Mouse (Mus musculus) retina, postnatal 1 day (tissue): ENCODE results near the gene Irf2bpl.

Experiments used
- DNase-seq: peaks from one replicate; pipeline ENCODE4 v3.0.0-alpha.2; 2012

Irf2bpl gene

DNA sequence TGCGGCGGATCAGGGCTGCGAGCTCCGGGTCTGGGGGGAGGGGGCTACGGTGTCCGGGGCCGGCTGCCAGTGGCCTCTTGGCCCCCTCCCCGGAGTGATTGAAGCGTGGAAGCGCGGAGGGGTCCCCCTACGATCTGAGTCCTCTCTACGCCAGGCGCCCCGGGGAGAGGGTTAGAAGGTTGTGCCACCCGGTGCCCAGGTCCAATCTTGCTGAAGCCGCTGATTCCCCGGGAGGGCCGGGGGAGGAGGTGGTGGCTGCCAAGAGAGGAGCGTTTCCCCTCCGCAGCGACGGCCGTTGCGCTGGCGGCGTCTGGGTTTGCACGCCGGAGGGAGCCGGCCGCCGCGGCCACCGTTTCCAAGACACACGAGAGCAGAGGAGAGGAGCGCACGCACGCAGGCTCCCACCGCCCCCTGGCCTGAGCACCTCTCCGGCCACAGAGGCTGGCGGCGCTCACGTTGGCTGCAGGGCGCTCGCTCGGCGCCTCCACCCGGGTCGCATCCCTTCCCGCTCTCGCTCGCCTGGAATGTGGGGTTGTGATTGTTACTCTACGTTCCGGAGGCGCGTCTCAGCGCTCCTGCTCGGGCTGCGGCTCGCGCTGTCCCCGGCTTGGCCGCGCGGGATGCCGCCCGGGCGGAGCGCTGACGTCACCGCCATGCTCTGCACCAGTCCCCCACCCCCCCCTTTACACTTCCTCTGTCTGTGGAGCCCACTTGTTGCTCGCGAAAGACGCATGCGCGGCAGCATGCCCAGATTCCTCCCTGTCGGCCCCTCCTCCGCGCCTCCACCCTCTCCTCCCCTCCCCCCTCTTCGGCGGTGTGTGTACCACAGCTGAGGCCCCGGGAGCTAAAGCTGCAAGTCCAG, at the start of gene Irf2bpl:
Gene Irf2bpl, minus strand, starts transcription at position 602 of the 862 bp plus-strand sequence.
- DNase-seq: peak; percentile 99

DNA sequence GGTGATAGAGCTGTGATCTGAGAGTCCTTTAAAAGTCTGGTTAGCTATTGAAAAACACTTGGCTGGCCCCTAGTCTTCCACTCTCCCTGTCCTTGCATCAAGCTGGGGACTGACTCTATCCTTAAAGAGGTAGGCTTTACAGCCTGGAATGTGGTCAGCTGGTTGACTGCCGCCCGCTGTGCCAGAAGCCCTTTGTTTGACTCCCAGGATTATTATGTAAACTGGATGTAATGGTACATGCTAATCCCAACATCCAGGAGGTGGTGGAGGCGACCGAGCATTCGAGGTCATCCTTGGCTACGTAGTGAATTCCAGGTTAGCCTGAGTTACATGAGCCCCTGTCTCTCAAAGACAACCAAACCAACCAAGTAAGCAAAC, 48.0 kb upstream of the Irf2bpl start:
- peak; percentile 48 for DNase-seq

DNA sequence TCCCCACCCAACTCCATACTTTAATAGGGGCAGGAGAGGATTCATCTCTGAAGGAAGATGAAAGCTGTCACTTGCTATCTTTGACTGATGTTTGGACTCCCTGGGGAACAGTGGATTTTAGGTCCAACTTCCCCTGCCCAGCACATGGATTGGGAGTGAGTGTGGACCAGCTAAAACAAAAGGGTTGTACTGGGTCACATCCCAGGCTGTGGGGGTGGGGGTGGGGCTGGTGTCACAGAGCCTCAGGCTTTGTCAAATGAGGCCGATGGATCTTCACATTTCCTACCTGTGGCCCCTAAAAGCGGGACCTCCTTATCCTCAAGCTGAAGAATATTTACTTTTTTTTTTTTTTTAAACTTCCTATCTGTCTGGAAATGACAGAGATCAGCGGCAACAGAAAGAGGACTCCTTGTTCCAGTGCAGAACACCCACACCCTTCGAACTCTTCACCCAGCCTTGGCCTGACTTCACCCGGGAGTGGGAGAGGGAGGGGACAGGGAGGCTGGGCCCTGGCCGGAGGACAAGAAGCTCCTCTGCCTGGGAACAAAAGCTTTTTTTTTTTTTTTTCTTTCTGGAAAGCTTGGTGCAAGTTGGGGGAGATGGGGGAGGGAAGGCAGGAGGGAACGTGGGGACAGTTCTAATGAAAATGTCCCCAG, 47.4 kb upstream of the Irf2bpl start:
- no peak for DNase-seq

DNA sequence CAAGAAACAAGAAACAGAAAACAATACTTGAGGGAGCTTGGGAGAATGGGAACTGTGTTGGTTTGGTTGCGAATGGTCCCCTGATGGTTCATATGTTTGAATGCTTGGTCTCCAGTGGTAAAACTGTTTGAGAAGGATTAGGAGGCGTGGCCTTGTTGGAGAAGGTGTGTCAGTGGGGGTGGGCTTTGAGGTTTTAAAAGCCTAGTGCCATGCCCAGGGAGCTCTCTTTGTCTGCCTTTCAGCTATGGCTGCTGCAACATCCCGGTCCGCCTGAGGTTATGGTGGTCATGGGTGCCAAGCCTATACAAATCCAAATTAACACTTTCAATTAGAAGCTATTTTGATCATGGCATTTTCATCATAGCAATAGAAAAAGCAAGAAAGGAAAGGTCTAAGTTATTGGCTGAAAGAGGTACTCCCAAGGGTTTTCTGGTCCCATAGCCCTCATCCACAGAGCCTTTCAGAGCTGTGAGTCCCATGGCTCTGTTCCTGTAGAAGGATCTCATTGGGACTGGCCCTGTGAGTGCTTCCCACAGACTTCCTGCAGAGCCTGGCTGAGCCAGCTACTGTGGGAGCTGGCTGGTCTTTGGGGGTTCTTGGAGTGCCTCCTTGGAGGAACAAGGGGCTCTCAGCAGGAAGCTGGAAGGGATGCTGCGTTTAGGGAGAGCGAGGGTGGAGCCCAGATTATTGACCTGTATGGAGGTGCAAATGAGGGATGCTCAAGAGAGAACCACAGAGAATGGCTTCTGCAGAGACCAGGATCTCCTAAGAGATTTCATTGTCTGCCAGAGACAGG, 46.5 kb upstream of the Irf2bpl start:
- no peak for DNase-seq

DNA sequence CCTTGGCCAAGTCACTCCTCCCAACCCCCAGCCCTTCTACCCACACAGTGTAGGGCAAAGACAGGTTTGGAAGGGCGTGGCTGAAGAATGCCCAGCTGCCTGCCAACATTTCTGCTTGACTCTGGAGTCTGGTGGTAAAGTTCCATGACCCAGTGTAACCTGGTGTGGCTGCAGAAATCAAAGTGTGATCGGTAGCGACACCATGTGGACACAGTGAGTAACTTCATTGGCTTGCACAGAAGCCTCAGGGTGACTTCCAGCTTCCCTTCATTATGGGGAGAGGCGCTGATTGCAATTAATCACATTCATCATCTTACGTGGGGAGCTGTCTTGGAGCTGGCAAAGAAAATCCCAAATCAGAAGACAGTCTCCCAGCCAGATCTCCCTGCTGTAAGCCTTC, 39.2 kb upstream of the Irf2bpl start:
- DNase-seq: peak; percentile 88

DNA sequence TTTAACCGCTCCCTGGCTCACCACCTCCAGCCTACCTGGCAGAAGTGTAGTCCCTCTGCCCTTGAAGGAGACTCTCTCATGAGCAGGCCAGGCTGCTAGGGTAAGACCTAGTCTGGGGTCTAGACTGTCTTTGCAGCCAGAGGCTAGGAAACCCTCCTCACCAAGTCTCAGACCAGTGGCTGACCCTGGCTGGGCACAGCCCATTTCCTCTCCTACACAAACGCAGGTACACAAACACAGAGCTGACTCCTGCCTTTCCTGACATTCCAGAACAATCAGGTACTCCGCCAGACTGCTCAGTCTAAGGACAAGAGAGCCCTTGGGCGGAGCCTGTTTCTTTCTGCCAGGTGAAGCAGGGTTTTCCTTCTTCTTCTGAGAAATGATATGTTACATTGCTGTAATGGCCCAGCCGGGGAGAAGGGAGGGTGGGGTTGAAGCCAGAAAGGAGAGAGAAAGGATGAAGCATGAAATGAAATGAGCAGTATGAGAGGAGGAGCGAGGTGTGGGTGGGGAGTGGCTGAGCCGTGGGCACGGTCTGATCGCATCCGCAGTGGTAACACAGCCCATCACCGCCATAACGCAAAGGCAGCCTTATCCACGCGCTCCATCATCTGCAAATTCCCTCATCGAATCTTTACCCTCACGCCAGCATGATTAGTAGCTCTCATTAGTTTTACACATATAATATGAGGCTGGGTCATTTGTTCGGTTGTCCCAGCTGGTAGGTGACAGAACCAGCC, 34.6 kb upstream of the Irf2bpl start:
- DNase-seq: no peak

DNA sequence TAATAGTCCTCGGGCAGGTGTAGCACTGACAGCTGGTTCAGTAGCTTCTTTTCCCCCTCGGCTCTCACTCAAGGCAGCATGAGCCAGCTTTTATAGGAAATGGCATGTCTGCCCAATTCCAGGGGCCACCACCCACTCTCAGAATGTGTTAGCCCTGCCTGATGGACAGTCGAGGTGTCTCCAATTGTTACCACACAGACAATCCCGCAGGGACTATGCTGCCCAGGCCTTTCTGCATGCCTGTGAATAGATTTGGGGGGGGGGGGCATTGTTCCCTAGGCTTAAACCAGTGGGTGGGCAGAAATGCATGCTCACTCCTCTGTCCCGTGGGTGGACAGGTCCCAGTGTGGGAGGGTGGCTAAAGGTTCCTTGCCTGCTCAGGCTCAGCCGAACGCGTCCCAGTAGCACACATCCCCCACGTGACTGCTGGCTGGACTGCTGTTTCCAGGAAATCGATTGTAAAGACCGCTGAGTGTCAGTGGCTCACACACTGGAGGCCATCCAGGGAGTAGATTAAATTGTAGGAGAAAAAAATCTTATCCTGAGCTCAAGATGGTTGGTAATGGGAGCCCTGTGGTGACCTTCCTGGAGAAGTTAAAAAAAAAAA, 33.9 kb upstream of the Irf2bpl start:
- peak; percentile 61 for DNase-seq

DNA sequence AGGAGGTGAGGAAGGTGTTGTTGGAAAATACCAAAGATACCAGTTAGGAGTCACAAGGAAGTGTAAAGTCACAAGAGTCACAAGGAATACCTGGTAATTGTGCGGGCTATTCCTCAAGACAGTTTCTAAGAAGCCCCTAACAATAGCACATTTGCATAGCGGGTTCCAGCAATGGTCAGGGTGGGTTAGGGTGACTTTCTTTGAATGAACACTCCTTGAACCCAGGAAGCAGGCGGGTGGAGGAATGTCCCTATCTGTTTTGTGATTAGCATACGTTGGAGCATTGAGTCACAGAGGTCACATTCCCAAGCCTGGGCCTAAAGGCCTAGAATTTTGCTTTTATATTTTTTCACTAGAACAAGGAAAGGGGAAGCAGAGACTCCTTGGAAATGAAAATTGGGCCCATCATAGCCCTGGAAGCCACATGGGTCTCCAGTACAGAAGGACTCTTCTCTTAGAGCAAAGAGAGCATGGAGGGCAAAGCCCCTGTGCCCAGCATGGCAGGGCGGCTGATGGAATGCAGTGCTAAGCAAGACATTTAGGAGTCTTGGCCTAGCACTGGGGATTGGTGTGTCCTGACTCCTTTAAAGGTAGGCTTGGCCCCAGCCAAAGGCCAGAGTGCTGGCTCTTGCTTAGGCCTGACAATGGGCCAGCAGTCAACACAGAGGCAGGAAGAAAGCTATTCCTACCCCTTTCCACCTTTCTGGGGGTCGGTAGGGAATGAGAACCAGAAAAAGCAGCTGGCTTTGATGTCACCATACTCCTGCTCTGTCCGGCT, 32.4 kb upstream of the Irf2bpl start:
- DNase-seq: no peak

DNA sequence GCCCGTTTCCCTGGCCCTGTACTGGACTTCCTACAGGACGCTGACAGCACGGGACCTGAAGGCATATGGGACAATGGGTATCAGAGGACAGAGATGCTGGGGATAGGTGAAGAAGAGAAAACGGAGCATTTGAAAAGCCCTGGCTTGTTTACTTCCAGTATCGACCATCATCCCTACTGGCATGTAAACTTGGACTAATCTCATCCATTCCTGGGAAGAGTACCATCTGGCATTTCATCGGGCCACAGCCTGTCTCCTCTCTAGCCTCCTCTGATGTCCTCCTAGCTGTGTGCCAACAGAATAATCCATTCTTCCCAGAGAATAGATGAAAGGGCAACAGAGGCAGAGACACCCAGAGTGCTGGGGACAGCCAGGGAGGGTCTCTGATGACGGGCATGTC, 31.0 kb upstream of the Irf2bpl start:
- no peak for DNase-seq

DNA sequence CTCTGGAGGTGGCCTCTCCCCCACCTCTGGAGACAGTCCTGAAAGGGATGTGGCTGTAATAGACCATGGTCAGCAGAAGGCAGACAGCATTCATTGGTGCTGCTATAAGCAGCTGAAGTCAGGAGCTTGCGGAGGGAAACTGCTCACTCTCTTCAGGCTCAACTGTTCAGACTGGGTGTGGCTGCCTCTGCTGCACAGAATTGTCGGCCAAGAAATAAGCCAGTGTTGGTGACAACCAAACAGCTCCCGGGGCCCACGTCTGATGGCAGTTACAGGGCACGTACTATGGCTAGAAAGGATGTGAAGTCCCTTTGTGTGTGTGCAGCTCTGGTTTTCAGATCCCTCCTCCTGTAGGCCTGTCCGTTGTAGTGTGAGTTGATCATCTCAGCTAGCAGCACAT, 30.2 kb upstream of the Irf2bpl start:
- DNase-seq: no peak

DNA sequence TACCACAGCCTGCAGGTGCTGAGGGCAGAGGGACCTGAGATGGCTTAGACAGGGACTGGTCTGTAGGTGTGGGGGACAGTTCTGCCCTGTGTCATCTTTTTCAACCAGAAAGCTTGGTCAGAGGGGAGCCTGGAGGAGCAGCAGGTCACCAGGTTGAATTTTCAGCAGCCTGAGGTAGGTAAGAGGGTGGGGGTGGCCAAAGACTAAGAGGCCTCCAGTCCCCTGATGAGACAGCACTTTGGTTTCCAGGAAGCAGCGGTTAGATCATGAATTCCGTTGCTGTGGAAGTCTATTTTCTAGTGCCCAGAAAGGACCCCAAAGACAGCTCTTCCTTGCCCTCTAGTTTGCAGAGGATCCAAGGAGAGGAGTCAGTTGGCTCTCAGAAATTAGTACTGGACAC, 29.8 kb upstream of the Irf2bpl start:
- no peak for DNase-seq

DNA sequence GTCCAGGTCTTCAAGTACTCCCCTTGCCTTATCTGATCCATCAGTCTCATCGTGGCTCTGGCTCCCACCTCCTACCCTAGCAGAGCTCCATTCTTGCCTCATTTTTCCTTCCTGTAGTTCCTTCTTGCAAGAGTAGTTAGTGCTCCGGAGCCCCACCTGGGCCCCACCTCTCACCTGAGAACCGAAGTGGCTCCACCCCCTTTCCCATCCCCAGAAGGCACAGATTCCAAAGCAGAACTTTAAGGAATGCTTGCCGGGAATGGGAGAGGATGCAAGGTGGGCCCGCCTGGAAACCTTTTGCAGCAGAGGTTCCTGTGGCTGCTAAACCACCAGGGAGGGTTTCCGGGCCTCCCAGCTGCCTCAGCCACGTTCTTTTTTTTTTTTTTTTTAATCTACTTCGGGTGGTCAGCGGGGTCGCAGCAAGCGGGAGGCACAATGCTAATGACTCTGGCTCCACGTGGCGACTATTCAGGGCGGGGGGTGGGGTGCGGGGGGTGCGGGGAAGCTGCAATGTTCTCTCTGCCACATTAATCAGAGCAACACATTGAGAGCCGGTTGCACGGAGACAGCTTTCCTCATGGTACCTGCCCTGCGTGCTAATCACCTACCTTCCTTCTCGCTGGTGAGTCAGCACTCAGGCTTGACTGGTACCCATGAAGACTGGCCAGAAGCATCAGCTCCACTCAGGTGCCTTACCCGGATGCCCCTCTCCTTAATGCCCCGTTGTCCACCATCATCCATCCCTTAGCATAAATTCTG, 27.9 kb upstream of the Irf2bpl start:
- DNase-seq: no peak

DNA sequence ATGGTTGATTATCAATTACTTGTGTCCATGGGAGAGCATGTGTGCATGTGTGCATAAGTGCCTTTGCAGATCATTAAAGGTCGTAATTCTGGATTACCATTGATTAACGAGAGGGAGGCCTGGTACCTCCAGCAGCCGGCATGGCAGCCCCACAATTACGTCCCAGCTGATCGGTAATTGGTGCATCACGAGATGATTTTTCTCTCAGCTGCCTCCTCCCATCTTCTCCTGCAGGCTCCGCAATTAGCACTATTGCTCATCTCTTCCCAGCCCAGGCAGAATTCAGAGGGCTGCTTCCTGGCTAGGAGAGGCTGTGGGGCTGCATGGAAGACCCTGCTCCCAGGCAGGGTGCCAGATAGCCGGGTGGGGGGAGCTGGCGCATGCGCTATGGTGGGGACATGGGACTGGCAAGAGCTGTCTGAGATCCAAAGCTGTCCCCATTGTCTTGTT, 26.9 kb upstream of the Irf2bpl start:
- DNase-seq: peak; percentile 95

DNA sequence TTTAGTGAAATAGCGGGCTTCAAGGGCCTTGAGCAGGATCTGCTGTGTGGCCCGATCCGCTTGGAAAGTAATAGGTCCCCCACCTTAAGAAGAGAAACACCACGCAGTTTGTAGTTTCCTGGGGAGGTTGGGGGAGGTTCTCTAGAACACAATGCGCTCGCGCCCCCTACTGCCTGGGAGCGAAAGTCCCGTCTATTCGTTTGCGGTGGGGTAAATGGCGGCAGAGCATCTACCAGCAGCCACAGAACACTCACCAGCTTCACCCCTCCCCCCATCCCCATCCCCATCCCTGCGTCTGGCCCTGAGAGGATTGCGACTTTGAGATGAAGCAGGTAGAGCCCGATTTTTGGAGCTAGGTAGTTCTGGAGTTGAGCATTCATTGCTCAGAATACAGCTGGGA, 21.8 kb upstream of the Irf2bpl start:
- peak; percentile 87 for DNase-seq

DNA sequence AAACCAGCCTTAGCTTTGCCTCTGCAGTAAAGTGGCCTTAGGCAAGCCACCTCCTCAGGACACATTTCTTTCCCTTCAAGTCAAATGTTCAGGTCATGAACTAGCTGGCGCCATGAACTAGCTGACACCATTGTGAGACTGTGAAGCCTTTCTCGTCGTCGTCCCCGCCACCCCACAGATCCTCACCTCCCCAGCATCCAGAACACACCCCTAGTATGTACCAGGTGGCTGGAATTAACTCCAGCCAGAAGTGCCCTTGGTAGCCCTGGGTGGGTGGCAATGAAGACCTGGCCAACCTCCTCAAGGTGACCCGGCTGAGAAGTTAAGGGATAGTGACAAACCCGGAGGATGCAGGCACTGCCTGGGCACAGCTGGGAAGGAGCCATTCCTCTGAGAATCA, 21.3 kb upstream of the Irf2bpl start:
- DNase-seq: no peak

DNA sequence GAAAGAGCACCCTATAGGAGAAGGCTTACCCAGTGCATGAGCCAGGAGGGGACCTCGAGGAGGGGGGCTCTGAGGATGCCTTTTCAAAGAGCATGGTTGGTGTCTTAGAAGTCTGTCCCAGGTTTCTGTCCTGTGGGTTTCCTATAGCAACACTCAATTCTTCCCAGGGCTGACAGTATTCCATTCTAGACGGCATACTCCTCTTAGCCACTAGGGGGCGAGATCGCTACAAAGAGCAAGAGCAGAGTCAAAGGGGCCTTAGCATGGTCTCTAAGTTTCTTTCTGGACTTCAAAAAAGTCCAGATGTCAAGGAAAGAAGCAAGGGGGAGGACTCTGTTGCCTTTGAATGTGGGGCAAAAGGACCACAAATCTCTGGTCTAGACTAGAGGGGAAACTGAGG, 20.6 kb upstream of the Irf2bpl start:
- peak; percentile 75 for DNase-seq

DNA sequence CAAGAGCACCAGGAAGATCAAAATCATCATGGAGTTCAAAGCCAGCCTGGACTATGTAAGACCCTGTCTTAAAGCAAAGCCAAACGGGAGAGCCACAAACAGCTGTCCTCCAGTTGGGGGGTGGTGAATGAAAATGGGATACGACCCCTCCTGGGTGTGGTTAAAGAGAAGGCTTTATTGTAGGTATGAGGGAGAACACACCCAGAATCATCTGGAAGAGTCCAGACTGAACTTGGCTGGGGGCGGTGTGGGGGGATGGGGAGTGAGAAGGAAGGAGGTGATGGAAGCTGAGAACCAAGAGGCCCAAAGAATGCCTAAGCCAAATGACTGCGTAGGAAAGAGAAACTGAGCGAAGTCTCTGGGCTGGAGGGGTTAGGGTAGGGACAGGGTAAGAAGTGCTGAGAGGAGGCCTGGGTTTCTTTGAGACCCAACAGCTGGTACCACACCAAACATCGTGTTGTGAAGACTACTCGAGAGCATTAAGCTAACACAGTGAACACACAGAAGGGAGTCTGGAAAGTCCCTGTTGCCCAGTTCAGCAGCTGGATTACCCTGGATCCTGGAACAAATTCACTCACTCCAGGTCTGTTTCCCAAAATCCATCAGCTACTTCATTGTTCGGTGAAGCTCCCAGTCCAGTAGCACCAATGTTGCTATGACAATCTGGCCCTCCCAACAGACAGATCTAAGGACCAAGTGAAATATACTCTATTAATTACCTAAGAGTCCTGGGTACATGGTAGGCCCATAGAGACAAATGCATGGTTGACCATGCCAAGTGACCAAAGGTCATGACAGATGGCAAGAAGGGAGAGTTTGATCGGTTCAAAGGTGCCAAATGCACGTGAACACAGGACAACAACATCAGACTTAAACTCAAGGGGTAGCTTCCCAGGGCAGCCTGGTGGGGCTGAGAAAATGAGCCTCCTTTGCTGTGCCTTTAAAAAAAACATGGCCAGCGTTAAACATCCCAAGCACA, 19.5 kb upstream of the Irf2bpl start:
- DNase-seq: no peak

DNA sequence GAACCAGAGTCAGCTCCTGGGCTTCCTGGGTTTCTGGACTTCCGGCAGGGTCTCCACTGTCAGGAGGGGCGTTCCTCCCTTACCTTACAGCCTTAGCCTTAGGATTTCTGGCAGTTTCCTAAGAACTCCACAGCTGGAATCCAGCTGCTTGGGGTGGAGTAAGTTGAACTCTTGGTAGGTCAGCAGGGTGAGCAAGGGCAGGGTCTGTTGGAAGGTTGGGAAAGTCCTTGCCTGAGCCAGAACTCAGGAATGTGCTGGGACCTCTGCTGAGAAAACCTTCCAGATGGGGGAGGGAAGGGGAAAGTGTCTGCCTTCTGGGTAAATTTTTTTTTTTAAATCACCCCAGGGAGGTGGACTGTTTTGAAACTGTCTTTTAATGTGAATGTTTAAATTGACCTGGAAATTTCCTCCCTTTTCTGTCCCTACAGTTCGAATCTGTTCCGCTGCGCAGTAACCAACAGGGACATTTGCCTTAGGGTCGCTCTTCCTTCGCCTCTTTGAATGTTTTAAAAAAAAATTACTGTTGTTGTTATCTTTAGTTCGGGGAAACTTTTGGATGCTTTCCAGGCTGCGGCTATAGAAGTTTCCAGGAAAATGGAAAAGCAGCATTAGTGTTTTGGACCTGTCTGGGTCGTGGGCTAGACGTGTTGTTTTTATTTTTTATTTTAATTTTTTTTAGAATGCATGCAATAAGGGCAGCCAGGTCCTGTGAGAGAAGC, 15.0 kb upstream of the Irf2bpl start:
- DNase-seq: no peak

DNA sequence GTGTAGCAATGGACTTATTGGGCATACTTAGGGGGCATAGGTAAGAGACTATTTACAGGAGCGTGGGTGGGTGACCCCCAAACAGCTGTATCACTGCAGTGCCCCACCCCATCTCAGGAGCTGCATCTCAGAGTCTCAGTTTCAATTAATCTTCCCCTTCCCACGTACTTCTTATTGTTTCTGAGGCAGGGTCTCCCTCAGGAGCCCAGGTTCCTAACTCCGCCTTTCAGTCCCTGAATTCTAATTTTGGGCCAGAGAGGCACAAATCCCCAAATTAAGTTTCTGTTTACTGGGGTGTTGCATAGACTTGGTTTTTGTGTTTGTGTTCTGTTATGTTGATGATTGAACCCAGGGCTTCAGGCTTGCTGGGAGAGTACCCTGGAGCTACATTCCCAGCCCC, 13.8 kb upstream of the Irf2bpl start:
- no peak for DNase-seq
